Mouse (Mus musculus): ENCODE measurements around the gene Gramd1b. TPM values are rescaled to one million over a fixed set of nuclear protein-coding genes. Genes with fewer than 3 reads are reported as not detected.

Gramd1b gene
- polyA plus RNA-seq, 1 experiment from 2014 or later, result 2.1 TPM

GRCm38 (mm10) chr9:40457448-40457847 is 73.7 kb downstream of the Gramd1b start:
- no peaks in the 10 kb centered on the region for H3K9me3 ChIP-seq (ENCODE audit: control insufficient read depth, low read length)
- 37% methylated on average over 5 of the region's 5 CpGs for WGBS

DNA sequence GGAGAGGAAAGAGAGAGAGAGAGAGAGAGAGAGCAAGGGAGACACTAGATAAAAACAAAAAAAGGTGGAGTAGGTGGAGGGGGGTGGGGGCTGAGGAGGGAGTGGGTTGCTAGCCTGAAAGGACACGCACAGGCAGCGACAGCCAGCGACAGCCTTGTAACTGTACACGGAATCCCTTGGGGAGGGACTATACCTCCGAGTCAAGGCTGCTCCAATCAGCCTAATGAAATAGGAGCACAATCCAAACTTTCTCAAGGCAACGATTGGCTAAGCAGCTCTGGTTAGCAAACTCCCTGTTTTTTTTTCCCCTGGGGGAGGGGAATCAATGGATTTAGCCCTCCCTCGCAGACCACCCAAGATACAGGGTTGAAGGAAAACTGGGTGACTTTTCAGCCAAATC is 75.0 kb downstream of the Gramd1b start:
- no peaks in the 10 kb centered on the region for H3K27me3 ChIP-seq (replicated peaks; ENCODE audit: control insufficient read depth, insufficient read depth, low read length)
- peak overlapping the region; percentile 82 for H3K4me2 ChIP-seq
- H3K4me3 ChIP-seq (ENCODE audit: low read depth, low read length), result peak overlapping the region; percentile 62
- H3K36me3 ChIP-seq (ENCODE audit: control insufficient read depth, insufficient read depth, low read length), result no peaks in the 10 kb centered on the region
- H3K9ac ChIP-seq (ENCODE audit: low read depth, low read length), result peak overlapping the region; percentile 65; the same call in 1 of the 2 replicates
- peak; percentile 60 for ATAC-seq (replicated peaks; ENCODE audit: low FRiP score)
- no peaks in the 10 kb centered on the region for H3K9me3 ChIP-seq (ENCODE audit: control insufficient read depth, low read length)
- H3K27ac ChIP-seq (ENCODE audit: low read depth, low read length), result no peak overlapping the region
- 5% methylated on average over 7 of the region's 7 CpGs for WGBS
- DNase-seq (ENCODE audit: low spot score), result no peak
- H3K4me1 ChIP-seq (replicated peaks; ENCODE audit: control insufficient read depth, insufficient read depth, low read length), result peaks cover 7% of the 10 kb centered on the region; the same call in 1 of the 2 replicates

More at GRCm38 (mm10) chr9:40457448-40457847, 73.7 kb downstream of the Gramd1b start:
- DNase-seq (ENCODE audit: low spot score) (no peak), ATAC-seq (replicated peaks; ENCODE audit: low FRiP score) (no peak)
- peaks cover 7% of the 10 kb centered on the region; the same call in 1 of the 2 replicates for H3K4me1 ChIP-seq (replicated peaks; ENCODE audit: control insufficient read depth, insufficient read depth, low read length)
- no peaks in the 10 kb centered on the region for H3K36me3 ChIP-seq (ENCODE audit: control insufficient read depth, insufficient read depth, low read length)
- no peak overlapping the region for H3K4me2 ChIP-seq
- H3K9ac ChIP-seq (ENCODE audit: low read depth, low read length), result no peak overlapping the region
- no peaks in the 10 kb centered on the region for H3K27me3 ChIP-seq (replicated peaks; ENCODE audit: control insufficient read depth, insufficient read depth, low read length)
- no peak overlapping the region for H3K27ac ChIP-seq (ENCODE audit: low read depth, low read length)
- no peak overlapping the region for H3K4me3 ChIP-seq (ENCODE audit: low read depth, low read length)

DNA sequence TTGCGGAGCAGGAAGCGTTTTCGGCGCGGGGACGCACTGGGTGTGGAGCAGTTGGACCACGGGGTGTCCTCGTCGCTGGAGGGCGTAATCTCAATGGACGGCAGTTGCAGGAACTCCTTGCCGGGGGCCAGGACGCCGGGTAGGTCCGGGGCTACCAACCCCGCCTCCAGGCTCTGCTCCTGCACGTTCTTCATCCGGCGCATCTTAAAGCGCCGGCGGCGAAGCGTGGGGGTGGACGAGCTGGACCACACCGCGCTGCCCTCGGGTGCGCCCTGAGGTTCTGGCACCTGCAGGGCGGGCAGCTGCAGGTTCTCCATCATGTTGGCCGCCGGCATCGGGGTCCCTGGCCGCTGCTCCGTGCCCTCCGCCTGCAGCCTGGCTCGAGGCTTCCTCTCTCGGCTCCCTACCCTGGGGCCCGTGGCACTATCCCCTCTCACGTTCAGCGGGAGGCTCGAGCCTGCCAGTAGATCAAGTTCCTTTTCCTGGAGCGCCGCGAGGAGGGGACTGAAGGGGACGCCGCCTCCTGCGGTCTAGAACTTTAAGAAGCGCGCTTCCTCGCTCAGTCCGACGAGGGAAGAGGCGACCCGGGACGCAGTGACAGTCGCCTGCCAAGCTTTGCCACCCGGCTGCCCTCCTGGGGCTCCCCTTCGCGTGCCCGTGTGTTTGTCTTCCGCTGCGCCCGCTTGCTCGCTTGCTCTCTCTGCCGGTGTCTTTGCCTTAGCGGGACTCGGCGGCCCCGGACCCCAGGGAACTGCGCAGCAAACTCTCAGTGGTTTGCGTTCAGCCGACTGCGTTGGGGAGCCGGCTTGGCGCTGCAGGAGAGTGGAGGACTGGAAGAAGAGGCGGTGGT is 75.6 kb downstream of the Gramd1b start:
- under 1% methylated on average over 72 of the region's 77 CpGs for WGBS
- Histone ChIP-seq H3K9ac (ENCODE audit: low read depth, low read length) (peak overlapping the region; percentile 65), H3K4me3 (ENCODE audit: low read depth, low read length) (peak overlapping the region; percentile 62), H3K27me3 (replicated peaks; ENCODE audit: control insufficient read depth, insufficient read depth, low read length) (no peaks in the 10 kb centered on the region), H3K27ac (ENCODE audit: low read depth, low read length) (no peak overlapping the region), H3K9me3 (ENCODE audit: control insufficient read depth, low read length) (no peaks in the 10 kb centered on the region), H3K36me3 (ENCODE audit: control insufficient read depth, insufficient read depth, low read length) (no peaks in the 10 kb centered on the region), H3K4me2 (peak overlapping the region; percentile 82), H3K4me1 (replicated peaks; ENCODE audit: control insufficient read depth, insufficient read depth, low read length) (0 out of 2 replicates have a peak, but pooled peaks cover 6% of the 10 kb centered on the region)
- ATAC-seq (replicated peaks; ENCODE audit: low FRiP score) (peak; percentile 59), DNase-seq (ENCODE audit: low spot score) (peak; percentile 67)

DNA sequence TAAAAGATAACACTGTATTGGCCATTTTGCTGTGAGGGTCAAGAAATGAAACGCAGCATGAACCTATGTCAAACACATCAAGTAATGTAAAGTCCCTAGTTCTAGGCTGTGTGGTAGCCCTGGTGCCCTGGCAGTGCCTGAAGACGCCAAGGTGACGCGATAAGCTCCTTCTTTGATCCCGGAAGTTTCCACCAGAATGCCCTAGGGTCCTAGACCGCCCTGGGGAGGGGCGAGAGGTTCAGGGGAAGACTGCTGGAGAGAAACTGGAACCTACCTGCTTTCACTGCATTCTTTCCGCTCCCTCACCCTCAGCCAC is 76.2 kb downstream of the Gramd1b start:
- Histone ChIP-seq H3K36me3 (ENCODE audit: control insufficient read depth, insufficient read depth, low read length) (no peaks in the 10 kb centered on the region), H3K4me1 (replicated peaks; ENCODE audit: control insufficient read depth, insufficient read depth, low read length) (0 out of 2 replicates have a peak, but pooled peaks cover 3% of the 10 kb centered on the region), H3K9me3 (ENCODE audit: control insufficient read depth, low read length) (no peaks in the 10 kb centered on the region), H3K4me3 (ENCODE audit: low read depth, low read length) (peak overlapping the region; percentile 62), H3K9ac (ENCODE audit: low read depth, low read length) (peak overlapping the region; percentile 65), H3K4me2 (peak overlapping the region; percentile 82), H3K27me3 (replicated peaks; ENCODE audit: control insufficient read depth, insufficient read depth, low read length) (no peaks in the 10 kb centered on the region), H3K27ac (ENCODE audit: low read depth, low read length) (no peak overlapping the region)
- 2% methylated on average over 8 of the region's 8 CpGs for WGBS
- ATAC-seq (replicated peaks; ENCODE audit: low FRiP score) (peak; percentile 21; the same call in 1 of the 2 replicates), DNase-seq (ENCODE audit: low spot score) (no peak)

DNA sequence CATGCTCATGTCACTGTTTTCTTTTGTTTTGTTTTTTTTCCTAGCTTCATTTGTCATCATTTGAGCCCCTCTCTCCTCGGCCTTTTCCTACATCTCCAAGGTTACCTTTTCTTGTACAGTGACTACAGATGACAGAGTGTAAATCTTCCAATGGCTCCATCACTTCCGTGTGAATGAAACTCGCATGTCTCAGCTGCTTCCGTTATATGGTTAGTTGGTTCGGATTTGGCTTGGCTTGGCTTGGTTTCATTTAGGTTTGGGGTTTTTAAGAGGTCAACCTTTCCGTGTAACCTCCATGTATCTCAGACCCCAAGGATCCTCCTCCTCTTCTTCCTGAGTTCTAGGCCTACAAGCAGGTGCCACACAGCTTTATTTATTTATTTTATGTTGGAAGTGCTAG is 77.3 kb downstream of the Gramd1b start:
- no peak for DNase-seq (ENCODE audit: low spot score)
- Histone ChIP-seq H3K27me3 (replicated peaks; ENCODE audit: control insufficient read depth, insufficient read depth, low read length) (no peaks in the 10 kb centered on the region), H3K4me3 (ENCODE audit: low read depth, low read length) (no peak overlapping the region), H3K36me3 (ENCODE audit: control insufficient read depth, insufficient read depth, low read length) (no peaks in the 10 kb centered on the region), H3K9me3 (ENCODE audit: control insufficient read depth, low read length) (no peaks in the 10 kb centered on the region), H3K4me1 (replicated peaks; ENCODE audit: control insufficient read depth, insufficient read depth, low read length) (0 out of 2 replicates have a peak, but pooled peaks cover 2% of the 10 kb centered on the region), H3K27ac (ENCODE audit: low read depth, low read length) (no peak overlapping the region), H3K4me2 (no peak overlapping the region), H3K9ac (ENCODE audit: low read depth, low read length) (no peak overlapping the region)
- no peak for ATAC-seq (replicated peaks; ENCODE audit: low FRiP score)
- 84% methylated on average over 6 of the region's 6 CpGs for WGBS

DNA sequence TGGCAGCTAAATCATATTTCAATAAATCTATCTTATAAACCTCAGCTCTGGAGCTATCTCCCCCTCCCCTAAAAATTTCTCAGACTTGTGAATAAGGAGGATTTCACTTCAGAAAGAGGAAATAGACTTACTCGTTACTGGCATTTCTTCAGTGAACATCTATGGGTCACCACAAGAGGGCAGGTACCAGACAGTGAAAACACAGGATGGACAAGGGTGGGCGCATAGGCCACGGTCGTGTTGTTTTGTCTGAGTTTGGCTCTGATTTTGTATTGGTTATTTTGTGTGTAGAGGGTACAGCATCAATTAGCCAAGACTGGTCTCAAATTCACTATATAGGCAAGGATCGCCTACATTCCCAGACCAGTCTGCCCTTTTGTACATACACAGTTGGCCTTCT is 79.0 kb downstream of the Gramd1b start:
- H3K36me3 ChIP-seq (ENCODE audit: control insufficient read depth, insufficient read depth, low read length), result no peaks in the 10 kb centered on the region
- H3K27ac ChIP-seq (ENCODE audit: low read depth, low read length), result no peak overlapping the region
- H3K4me2 ChIP-seq, result no peak overlapping the region
- DNase-seq (ENCODE audit: low spot score), result no peak
- no peak for ATAC-seq (replicated peaks; ENCODE audit: low FRiP score)
- no peak overlapping the region for H3K9ac ChIP-seq (ENCODE audit: low read depth, low read length)
- no peaks in the 10 kb centered on the region for H3K27me3 ChIP-seq (replicated peaks; ENCODE audit: control insufficient read depth, insufficient read depth, low read length)
- 60% methylated on average over 5 of the region's 5 CpGs for WGBS
- no peak overlapping the region for H3K4me3 ChIP-seq (ENCODE audit: low read depth, low read length)
- H3K9me3 ChIP-seq (ENCODE audit: control insufficient read depth, low read length), result no peaks in the 10 kb centered on the region
- H3K4me1 ChIP-seq (replicated peaks; ENCODE audit: control insufficient read depth, insufficient read depth, low read length), result 0 out of 2 replicates have a peak, but pooled peaks cover 2% of the 10 kb centered on the region

- Histone ChIP-seq H3K4me2 (no peak overlapping the region), H3K9me3 (ENCODE audit: control insufficient read depth, low read length) (no peaks in the 10 kb centered on the region), H3K9ac (ENCODE audit: low read depth, low read length) (no peak overlapping the region), H3K27me3 (replicated peaks; ENCODE audit: control insufficient read depth, insufficient read depth, low read length) (no peaks in the 10 kb centered on the region), H3K36me3 (ENCODE audit: control insufficient read depth, insufficient read depth, low read length) (no peaks in the 10 kb centered on the region), H3K4me3 (ENCODE audit: low read depth, low read length) (no peak overlapping the region), H3K4me1 (replicated peaks; ENCODE audit: control insufficient read depth, insufficient read depth, low read length) (0 out of 2 replicates have a peak, but pooled peaks cover 2% of the 10 kb centered on the region), H3K27ac (ENCODE audit: low read depth, low read length) (no peak overlapping the region)
- ATAC-seq (replicated peaks; ENCODE audit: low FRiP score), result no peak
- no peak for DNase-seq (ENCODE audit: low spot score)
- WGBS, result 47% methylated on average over 5 of the region's 5 CpGs
Observed at GRCm38 (mm10) chr9:40450776-40451175, 80.4 kb downstream of the Gramd1b start.

DNA sequence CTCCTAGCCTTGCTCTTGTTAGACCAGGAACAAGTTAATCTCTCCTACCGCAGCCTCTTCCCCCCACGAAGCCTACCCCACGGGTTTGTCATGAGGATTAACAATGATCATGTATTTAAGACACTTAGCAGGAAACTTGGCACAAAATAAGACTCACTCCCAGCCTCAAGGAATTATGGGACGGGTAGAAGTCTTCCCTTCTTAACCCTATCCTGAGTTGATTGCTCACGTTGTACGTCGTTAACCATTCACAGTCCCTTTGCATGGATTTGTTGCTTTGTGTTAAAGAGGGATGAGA is 80.8 kb downstream of the Gramd1b start:
- H3K27ac ChIP-seq (ENCODE audit: low read depth, low read length), result no peak overlapping the region
- no peak for ATAC-seq (replicated peaks; ENCODE audit: low FRiP score)
- H3K36me3 ChIP-seq (ENCODE audit: control insufficient read depth, insufficient read depth, low read length), result no peaks in the 10 kb centered on the region
- no peak overlapping the region for H3K9ac ChIP-seq (ENCODE audit: low read depth, low read length)
- WGBS, result 60% methylated on average over 7 of the region's 7 CpGs
- no peak overlapping the region for H3K4me3 ChIP-seq (ENCODE audit: low read depth, low read length)
- H3K4me1 ChIP-seq (replicated peaks; ENCODE audit: control insufficient read depth, insufficient read depth, low read length), result 0 out of 2 replicates have a peak, but pooled peaks cover 2% of the 10 kb centered on the region
- H3K9me3 ChIP-seq (ENCODE audit: control insufficient read depth, low read length), result no peaks in the 10 kb centered on the region
- H3K27me3 ChIP-seq (replicated peaks; ENCODE audit: control insufficient read depth, insufficient read depth, low read length), result no peaks in the 10 kb centered on the region
- DNase-seq (ENCODE audit: low spot score), result no peak
- H3K4me2 ChIP-seq, result no peak overlapping the region

Measured in liver, embryonic 11.5 days (tissue).